Mouse (Mus musculus): Measurements from ENCODE around the gene Epb41l4b.

Epb41l4b gene
- long read RNA-seq, experiment 1, partial matches to known transcripts, result 0 of 1 reads
- long read RNA-seq, experiment 1, other reads (novel, unspliced or antisense), result 1 of 1 reads
- long read RNA-seq, experiment 2, result 0 reads

GRCm38 (mm10) chr4:57143026-57143937 is at the start of gene Epb41l4b:
TSS of gene Epb41l4b (minus strand) at chr4:57143437.
- intact Hi-C loops (cut with DNase I), result loop anchor here (2.0 to 5.0 kb wide), 2 partner anchors 76 to 124 kb away; no protein-coding TSS in a partner anchor

GRCm38 (mm10) chr4:57191543-57192283 is 48.5 kb upstream of the Epb41l4b start:
- intact Hi-C loops (cut with DNase I), result no loop called here

DNA sequence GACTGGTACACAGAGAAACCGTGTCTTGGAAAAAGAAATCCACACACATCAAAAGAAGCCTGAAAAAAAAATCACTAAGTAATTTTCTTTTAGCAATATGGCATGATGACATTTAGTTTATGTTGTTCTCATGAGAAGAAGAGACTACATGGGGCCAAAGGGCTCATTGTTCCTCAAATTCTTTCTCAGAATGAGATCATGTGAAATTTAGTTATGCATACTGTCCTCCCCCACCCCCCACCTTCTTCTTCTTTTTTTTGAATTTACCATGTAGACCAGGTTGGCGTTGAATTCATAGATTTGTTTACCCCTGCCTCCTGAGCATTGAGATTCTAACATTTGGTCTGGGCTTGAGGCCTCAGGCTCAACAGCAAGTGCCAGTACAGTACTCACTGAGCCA is 46.6 kb upstream of the Epb41l4b start:
- intact Hi-C loops (cut with DNase I), result no loop called here

DNA sequence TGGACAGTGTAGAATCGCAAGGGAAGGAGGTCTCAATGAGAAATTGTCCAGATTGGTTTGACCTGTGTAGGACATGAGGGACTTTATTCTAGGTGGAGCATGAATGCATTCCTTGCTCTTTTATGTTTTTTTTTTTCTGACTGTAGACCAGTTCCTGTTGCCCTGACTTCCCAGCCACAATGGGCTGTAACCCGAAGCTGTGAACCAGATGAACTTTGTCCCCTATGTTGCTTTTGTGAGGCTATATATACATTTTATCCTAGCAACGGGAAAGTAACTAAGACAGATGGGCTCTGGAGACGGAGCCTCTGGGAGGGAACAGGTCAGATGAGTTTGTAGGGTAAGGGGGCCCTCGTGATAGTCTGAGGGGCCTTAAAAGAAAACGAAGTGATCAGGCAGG is 42.8 kb upstream of the Epb41l4b start:
- intact Hi-C loops (cut with DNase I), result no loop called here

DNA sequence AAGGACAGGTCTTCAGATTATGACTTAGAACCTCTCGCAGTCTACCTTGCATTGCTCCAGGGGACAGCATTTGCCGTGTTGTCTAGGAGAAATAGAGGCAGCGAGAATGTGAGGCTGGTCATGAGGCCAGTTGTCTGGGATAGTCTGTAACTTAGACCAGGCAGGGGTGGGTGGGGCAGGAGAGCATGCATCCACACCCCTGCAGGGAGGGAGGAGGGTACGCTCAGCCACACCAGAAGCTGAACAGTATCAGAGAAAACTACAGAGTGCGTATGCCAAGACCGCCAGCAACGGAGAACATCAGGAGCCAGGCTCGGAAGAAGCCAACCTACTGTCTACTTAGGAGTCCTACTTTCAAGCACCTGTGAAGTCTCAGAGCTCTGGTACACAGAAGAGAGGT is 42.2 kb upstream of the Epb41l4b start:
- intact Hi-C loops (cut with DNase I), result no loop called here

DNA sequence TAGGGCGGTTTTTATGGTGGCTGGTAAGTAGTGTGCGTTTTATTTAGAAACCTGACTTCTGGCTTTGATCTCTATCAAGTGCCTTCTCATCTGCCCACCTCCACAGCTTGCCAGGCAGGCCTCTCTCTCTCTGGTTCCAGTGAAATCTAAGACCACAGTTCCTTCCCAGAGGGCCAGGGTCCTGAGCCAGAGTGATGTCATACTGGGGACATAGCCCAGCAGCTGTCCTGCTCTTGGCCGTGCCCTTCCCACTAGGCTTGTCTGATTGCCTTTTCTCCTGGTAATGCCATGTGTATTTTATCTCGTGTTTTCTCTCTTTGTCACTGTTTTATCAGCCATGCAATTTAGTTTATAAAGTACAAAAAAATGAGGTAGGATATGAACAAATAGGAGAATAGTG is 40.3 kb upstream of the Epb41l4b start:
- intact Hi-C loops (cut with DNase I), result no loop called here

GRCm38 (mm10) chr4:57181538-57181937 is 38.3 kb upstream of the Epb41l4b start:
- intact Hi-C loops (cut with DNase I), result no loop called here

GRCm38 (mm10) chr4:57178881-57179280 is 35.6 kb upstream of the Epb41l4b start:
- intact Hi-C loops (cut with DNase I), result no loop called here

DNA sequence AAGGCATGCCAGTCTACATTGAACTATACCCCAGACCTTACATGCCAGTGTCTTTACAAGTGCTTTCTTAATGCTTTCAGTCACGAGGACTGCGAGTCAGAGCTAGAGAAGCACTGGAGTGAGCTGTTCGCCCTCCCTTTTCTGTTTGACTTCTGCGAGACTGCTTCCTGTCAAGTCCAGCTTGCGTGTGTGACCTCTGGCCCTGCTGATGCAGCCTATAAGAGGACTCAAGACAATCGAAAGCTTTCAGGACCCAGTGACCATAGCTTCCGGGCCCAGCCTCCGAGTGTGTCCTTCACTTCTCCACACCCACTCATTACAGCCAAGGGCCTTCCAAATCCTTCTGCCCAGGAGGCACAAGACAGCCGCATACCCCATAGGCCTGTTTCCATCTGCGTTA is 32.1 kb upstream of the Epb41l4b start:
- intact Hi-C loops (cut with DNase I), result no loop called here

DNA sequence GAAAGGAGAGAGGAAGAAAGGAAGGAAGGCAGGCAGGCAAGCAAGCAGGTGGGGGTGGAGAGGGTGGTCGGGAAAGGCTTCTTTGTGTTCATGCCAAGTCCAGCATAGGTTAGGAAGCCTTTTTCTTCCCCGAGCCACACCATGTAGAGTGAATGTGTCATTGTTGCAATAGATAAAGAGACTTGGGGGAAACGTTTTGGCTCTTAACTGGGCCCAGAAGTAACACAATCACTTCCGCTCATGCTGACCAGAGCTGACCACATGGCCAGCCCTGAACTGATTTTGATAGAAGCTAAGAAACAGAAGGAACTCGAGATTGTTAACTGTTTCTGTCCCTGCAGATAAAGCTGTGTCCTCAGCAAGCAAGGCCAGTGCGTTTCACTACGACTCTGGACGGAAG is 29.6 kb upstream of the Epb41l4b start:
- intact Hi-C loops (cut with DNase I), result no loop called here

GRCm38 (mm10) chr4:57171817-57172216 is 28.6 kb upstream of the Epb41l4b start:
- intact Hi-C loops (cut with DNase I), result no loop called here

DNA sequence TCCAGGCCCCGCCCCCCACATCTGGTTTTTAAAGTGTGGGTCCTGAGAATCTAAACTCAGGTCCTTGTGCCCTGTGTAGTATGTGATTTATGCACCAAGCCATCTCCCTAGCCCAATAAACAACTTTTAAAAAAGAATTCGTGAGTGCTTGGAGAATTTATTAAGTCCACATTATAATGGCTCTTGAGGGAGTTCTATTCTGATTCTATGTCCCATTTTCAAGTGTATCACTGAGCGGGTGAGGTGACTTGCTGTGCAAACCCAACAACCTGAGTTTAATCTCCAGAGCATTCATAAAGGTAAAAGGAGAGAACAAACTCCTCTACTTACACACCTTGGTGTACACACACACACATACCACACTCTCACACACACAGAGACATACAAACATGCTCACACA is 25.4 kb upstream of the Epb41l4b start:
- intact Hi-C loops (cut with DNase I), result no loop called here

DNA sequence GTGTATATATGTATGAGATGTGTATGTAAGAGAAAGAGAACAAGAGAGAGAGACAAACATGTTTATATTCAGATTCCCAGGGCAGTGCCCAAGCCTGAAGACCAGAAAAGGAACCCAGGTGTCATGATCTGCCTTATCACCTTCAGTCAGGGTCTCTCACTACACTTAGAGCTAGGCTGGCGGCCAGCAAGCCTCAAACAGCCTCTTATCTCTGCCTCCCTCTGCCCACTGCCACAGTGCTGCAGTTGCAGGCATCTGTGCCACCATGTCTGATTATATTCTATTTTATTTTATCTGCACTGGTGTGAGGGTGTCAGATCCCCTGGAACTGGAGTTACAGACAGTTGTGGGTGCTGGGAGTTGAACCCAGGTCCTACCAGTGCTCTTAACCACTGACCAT is 25.0 kb upstream of the Epb41l4b start:
- intact Hi-C loops (cut with DNase I), result no loop called here

- intact Hi-C loops (cut with DNase I), result no loop called here
These were observed 24.0 kb upstream of the Epb41l4b start for GRCm38 (mm10) chr4:57166922-57167870.

DNA sequence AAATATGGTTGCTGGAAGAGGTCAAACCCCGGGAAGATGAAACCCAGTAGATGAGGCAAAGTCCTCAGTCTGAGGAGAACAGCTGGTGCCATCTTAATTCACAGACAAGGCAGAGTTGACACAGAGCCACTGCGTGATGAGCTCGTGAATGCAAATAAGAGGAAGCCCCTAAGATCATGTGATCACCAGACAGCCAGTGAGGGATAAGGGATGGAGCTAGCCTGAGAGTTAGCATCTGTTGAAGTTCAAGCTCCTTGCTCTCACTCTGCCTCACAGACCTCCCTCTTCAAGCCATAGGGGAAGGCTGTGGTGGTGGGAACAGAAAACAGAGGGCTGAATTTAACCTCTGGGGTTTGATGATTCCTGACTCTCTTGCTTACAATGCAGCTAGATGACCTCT is 22.4 kb upstream of the Epb41l4b start:
- intact Hi-C loops (cut with DNase I), result no loop called here

DNA sequence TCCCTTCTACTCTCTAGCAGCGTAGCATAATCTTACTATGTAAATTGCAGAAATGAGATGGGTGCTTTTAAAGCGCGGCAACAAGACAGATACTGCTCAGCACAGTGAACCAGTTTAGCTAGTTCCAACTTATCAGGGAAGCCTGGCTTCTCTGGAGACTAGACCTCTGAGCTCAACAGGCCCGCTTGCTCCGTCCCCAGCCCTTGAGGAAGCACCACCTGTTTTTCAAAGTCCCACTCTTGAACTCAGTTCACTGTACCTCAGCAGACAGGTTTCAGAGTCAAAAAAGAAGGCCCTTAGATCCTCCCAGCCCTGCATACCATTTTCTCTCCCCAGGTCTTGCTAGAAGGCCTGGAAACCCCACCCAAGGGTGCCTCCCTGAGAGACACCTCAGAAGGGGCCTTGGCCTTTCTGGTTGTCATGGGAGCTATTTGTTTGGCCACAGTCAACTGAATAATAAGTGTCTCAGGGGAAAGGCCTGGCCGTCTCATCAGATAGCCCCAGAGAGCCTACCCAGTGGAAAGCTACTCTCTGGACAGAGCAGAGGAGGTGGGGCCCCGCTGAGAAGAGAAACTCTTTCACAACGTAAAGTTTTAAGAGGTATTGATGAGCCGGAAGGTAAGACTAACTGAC is 21.5 kb upstream of the Epb41l4b start:
- intact Hi-C loops (cut with DNase I), result no loop called here

DNA sequence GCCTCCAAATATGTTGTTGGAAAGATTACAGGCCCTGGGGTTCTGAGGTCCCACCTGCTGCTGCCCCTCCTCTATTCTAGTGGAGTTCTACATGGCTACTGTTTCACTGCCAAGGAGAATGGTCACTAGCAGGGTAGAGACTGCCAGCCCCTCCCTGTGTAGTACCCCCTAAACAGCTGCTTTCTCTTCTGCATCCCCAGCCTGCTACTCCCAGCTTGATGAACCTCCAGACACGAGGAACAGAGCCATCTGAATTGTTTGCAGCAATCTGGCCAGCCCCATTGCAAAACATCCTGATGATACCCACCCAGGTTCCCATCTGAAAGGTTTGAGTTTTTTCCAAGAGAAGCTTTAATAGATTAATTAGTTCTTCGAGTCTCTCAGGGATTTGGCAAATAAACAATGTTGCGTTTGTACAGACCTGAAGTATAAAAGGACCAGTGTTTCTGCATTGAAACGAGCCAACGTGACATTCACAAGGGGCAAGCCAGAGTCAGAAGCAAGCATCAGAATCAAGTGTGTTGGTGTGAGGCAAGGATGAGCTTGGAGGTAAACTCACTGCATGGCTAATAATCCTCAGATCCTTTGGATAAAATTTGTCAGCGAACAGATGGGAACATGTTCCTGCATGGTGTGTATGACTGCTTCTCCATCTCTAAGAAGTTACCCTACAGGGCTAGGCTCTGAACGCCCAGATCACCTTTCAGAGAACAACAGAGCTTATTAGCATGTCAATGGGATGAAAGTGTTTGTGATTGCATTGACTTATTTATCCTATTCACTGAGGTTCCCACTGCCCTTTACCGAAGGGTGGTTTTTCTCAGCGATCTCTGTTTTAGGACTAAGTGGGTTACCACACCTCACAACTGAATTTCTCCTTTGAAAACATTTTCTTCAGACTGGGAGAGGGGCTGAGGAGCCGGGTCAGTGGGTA is 19.8 kb upstream of the Epb41l4b start:
- intact Hi-C loops (cut with DNase I), result no loop called here

GRCm38 (mm10) chr4:57160571-57160970 is 17.3 kb upstream of the Epb41l4b start:
- intact Hi-C loops (cut with DNase I), result no loop called here

- intact Hi-C loops (cut with DNase I), result no loop called here
These were observed 13.4 kb upstream of the Epb41l4b start for GRCm38 (mm10) chr4:57156549-57157169.

Data from adrenal gland (tissue).